Mouse (Mus musculus) ES-E14 (cell line): ENCODE measurements at regions not wholly inside any gene's neighbourhood (a gene's known extent, or its start where the extent isn't known, plus 50 kb on each side); places are given as distances from the start of the nearest gene placed in this dataset.

Experiments
- CHD2 ChIP-seq: IDR thresholded peaks from 2 replicates; pipeline ENCODE4 v1.6.1; 2014; ENCODE audit warnings: mild to moderate bottlenecking, low read depth, low read length, inconsistent platforms
- HCFC1 ChIP-seq: IDR thresholded peaks from 2 replicates; pipeline ENCODE4 v1.6.1; 2012; ENCODE audit warnings: low read length, inconsistent platforms, borderline replicate concordance; ENCODE audit not compliant: insufficient read depth
- MAFK ChIP-seq: IDR thresholded peaks from 2 replicates; pipeline ENCODE4 v1.6.1; 2014; ENCODE audit warnings: mild to moderate bottlenecking, low read depth, low read length, inconsistent platforms; ENCODE audit not compliant: insufficient read depth
- ZC3H11A ChIP-seq: IDR thresholded peaks from 2 replicates; pipeline ENCODE4 v1.6.1; 2012; ENCODE audit warnings: low read depth, mild to moderate bottlenecking, inconsistent platforms, low read length, borderline replicate concordance
- ZNF384 ChIP-seq: IDR thresholded peaks from 2 replicates; pipeline ENCODE4 v1.6.1; 2012; ENCODE audit warnings: low read depth, low read length, inconsistent platforms

- TF ChIP-seq CHD2 (no peak), MAFK (no peak), ZNF384 (no peak), ZC3H11A (no peak), HCFC1 (no peak)
Measured at GRCm38 (mm10) chr5:26185417-26185816, 64.2 kb upstream of the Gm10220 start.
